Mouse (Mus musculus): ENCODE results near the gene Wnt2.

GRCm38 (mm10) chr6:17977165-17977564 lies 53.2 kb downstream of the Wnt2 start:
- TF ChIP-seq CTCF (IDR thresholded peaks at IDR 0.05) (no peak), POLR2A (IDR thresholded peaks at IDR 0.05; ENCODE audit: insufficient read depth, low read depth, low read length) (no peak)

Data from heart, adult 2 months (tissue).